Mouse (Mus musculus) C2C12 (cell line): ENCODE measurements at regions not wholly inside any gene's neighbourhood (a gene's known extent, or its start where the extent isn't known, plus 50 kb on each side); places are given as distances from the start of the nearest gene placed in this dataset.

Experiments
- CTCF ChIP-seq: IDR thresholded peaks from one replicate; pipeline ENCODE4 v1.5.1; 2011; ENCODE audit not compliant: control insufficient read depth, insufficient read depth, insufficient read length
- MAX ChIP-seq: IDR thresholded peaks from one replicate; pipeline ENCODE4 v1.6.1; 2011; ENCODE audit warnings: mild to moderate bottlenecking, control low read depth
- MYOD1 ChIP-seq: IDR thresholded peaks from one replicate; pipeline ENCODE4 v1.6.1; 2011; ENCODE audit warnings: low read depth; ENCODE audit not compliant: control insufficient read depth, insufficient read length
- MYOG ChIP-seq: IDR thresholded peaks from one replicate; pipeline ENCODE4 v1.6.1; 2011; ENCODE audit not compliant: control insufficient read depth, insufficient read length; ENCODE audit errors: extremely low read depth
- USF1 ChIP-seq: IDR thresholded peaks from one replicate; pipeline ENCODE4 v1.6.1; 2011; ENCODE audit warnings: low read depth, mild to moderate bottlenecking, control low read depth, moderate library complexity

GRCm38 (mm10) chr10:29824939-29825658, 289.4 kb upstream of the Rspo3 start:
- TF ChIP-seq CTCF, result no peak
- no peak for TF ChIP-seq MYOG
- no peak for TF ChIP-seq MAX
- no peak for TF ChIP-seq MYOD1
- no peak for TF ChIP-seq USF1
